Mouse (Mus musculus) ES-E14 (cell line): ENCODE data around the gene Igsf9b. TPM values are rescaled to one million over a fixed set of nuclear protein-coding genes. Genes with fewer than 3 reads are reported as not detected.

Experiments
- DNase-seq: peaks from one replicate; pipeline ENCODE4 v3.0.0-alpha.2; 2013; ENCODE audit warnings: low read depth, low spot score
- H3K27ac ChIP-seq: 2 replicates; pipeline ENCODE4 v1.5.1; 2012; ENCODE audit warnings: low read depth, mild to moderate bottlenecking, low read length, moderate library complexity, mixed read lengths; ENCODE audit not compliant: poor library complexity, insufficient read depth, severe bottlenecking
- H3K36me3 ChIP-seq: 2 replicates; pipeline ENCODE4 v1.6.1; 2012; ENCODE audit warnings: mild to moderate bottlenecking, low read length, moderate library complexity, mixed read lengths; ENCODE audit not compliant: control insufficient read depth, poor library complexity, insufficient read depth, severe bottlenecking
- H3K4me1 ChIP-seq, 2 experiments: fragments of 150-350 bp in 1 of 2; sonication (generic) in 1 of 2; 2 replicates each; pipeline ENCODE4 v1.6.1; 2012; ENCODE audit warnings: low read length in 2 of 2, mild to moderate bottlenecking in 1 of 2, mixed read lengths in 1 of 2; ENCODE audit not compliant: control insufficient read depth in 2 of 2, insufficient read depth in 2 of 2, poor library complexity in 1 of 2
- H3K4me3 ChIP-seq, 2 experiments: fragments of 150-350 bp in 1 of 2; sonication (generic) in 1 of 2; 2 replicates each; pipeline ENCODE4 v1.5.1; 2012; ENCODE audit warnings: low read length in 2 of 2, low read depth in 1 of 2, mild to moderate bottlenecking in 1 of 2, mixed read lengths in 1 of 2; ENCODE audit not compliant: insufficient read depth in 1 of 2, poor library complexity in 1 of 2, severe bottlenecking in 1 of 2
- H3K9ac ChIP-seq: 2 replicates; pipeline ENCODE4 v1.6.1; 2012; ENCODE audit warnings: low read depth, mild to moderate bottlenecking, low read length, mixed read lengths; ENCODE audit not compliant: poor library complexity, insufficient read depth, severe bottlenecking
- H3K9me3 ChIP-seq: fragments of 150-350 bp; sonication (generic); 2 replicates; pipeline ENCODE4 v1.6.1; 2012; ENCODE audit warnings: low read depth, mild to moderate bottlenecking, low read length; ENCODE audit not compliant: control insufficient read depth, insufficient read depth
- CHD2 ChIP-seq: IDR thresholded peaks from 2 replicates; pipeline ENCODE4 v1.6.1; 2014; ENCODE audit warnings: mild to moderate bottlenecking, low read depth, low read length, inconsistent platforms
- HCFC1 ChIP-seq: IDR thresholded peaks from 2 replicates; pipeline ENCODE4 v1.6.1; 2012; ENCODE audit warnings: low read length, inconsistent platforms, borderline replicate concordance; ENCODE audit not compliant: insufficient read depth
- MAFK ChIP-seq: IDR thresholded peaks from 2 replicates; pipeline ENCODE4 v1.6.1; 2014; ENCODE audit warnings: mild to moderate bottlenecking, low read depth, low read length, inconsistent platforms; ENCODE audit not compliant: insufficient read depth
- ZC3H11A ChIP-seq: IDR thresholded peaks from 2 replicates; pipeline ENCODE4 v1.6.1; 2012; ENCODE audit warnings: low read depth, mild to moderate bottlenecking, inconsistent platforms, low read length, borderline replicate concordance
- ZNF384 ChIP-seq: IDR thresholded peaks from 2 replicates; pipeline ENCODE4 v1.6.1; 2012; ENCODE audit warnings: low read depth, low read length, inconsistent platforms
- in situ Hi-C, 2 experiments: fragments of 600-800 bp; cut with MboI; formaldehyde crosslinking; loops; one replicate each; pipeline ENCODE4 v1.15.1; 2025; ENCODE audit warnings: low sequenced_read_pairs in 2 of 2, inconsistent platforms in 1 of 2; ENCODE audit not compliant: unreplicated experiment in 2 of 2
- total RNA-seq: library from RNA; depleted of rRNA; stranded (reverse); fragments of 300-350 nt; gene quantifications from 2 replicates; pipeline ENCODE4 v1.2.3, GENCODE M21; 2012

Igsf9b gene
- total RNA-seq, 1 experiment: 31.5 TPM

DNA sequence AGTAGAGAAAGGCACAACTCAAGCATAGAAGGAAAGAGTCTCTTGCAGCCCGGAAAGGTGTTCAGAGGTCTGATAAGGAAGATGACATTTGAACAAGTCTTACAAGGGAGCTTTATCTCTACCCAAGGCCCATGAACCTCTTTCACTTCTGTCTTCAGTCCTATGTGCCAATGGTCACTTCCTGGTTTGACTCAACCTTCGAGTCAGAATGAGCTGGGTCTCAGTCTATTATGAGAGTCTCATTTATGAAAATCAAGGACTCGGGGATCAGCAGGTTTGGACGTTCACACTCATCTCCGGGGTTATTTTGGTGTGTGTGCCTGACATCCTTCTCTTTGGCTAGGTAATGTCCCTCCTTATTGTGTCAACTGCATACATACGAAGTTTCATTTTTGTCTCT, 58.9 kb downstream of the Igsf9b start:
- no peak for DNase-seq
- Histone ChIP-seq H3K4me3 (no peak overlapping the region), H3K4me1 (peaks cover 0 to 3% of the 10 kb centered on the region in 2 experiments; a peak in 1 of 4 replicates), H3K9me3 (no peaks in the 10 kb centered on the region), H3K36me3 (peaks cover 2% of the 10 kb centered on the region), H3K27ac (no peak overlapping the region), H3K9ac (no peak overlapping the region)
- in situ Hi-C loops: no loop called here
- no peak for TF ChIP-seq ZC3H11A
- no peak for TF ChIP-seq MAFK
- TF ChIP-seq CHD2: no peak
- no peak for TF ChIP-seq ZNF384
- no peak for TF ChIP-seq HCFC1

DNA sequence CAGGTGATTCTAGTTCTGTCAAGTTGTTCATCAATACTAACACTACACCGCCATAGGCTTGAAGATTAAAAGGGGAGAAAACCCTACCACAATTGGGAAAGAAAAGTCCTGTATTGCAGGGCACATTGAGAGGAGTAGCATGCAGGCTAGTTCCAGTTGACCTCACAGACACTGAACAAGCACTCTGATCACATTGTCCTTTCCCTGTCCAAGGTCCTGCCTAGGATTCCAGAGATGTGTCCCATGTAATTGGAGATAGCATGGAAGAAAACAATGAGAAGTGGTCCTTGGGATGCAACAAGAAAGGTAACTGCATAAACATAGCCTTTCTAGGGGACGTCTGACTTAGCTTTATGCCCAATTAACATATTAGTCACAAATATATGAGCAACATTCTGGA, 68.2 kb downstream of the Igsf9b start:
- H3K4me1 ChIP-seq: no peaks in the 10 kb centered on the region
- no peaks in the 10 kb centered on the region for H3K9me3 ChIP-seq
- no peak overlapping the region for H3K9ac ChIP-seq
- no peaks in the 10 kb centered on the region for H3K36me3 ChIP-seq
- H3K27ac ChIP-seq: no peak overlapping the region
- peak; percentile 54 for DNase-seq
- no peak overlapping the region for H3K4me3 ChIP-seq
- in situ Hi-C loops: no loop called here
- no peak for TF ChIP-seq ZC3H11A
- no peak for TF ChIP-seq HCFC1
- TF ChIP-seq ZNF384: no peak
- no peak for TF ChIP-seq MAFK
- TF ChIP-seq CHD2: no peak

DNA sequence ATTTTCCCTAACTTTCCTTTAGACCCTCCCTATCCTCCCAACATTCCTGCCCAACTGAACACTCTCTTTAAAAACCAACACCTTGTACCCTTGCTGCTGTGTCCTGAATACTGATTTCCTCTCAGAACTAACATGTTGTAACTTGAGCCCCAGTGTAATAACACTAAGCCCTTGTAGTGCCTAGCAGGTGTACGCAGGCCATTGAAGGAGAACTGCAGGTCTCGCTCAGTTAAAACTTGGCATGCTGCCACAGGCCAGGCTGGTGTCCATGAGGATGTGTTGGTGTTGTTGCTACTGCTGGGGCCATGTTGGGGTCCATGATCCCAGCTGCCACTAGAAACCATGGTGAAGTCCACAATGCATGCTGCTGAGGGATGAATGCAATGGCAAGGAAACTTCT, 70.1 kb downstream of the Igsf9b start:
- H3K4me1 ChIP-seq: no peaks in the 10 kb centered on the region
- no peak for DNase-seq
- no peak overlapping the region for H3K9ac ChIP-seq
- H3K36me3 ChIP-seq: no peaks in the 10 kb centered on the region
- H3K27ac ChIP-seq: no peak overlapping the region
- in situ Hi-C loops: no loop called here
- H3K4me3 ChIP-seq: no peak overlapping the region
- TF ChIP-seq MAFK (no peak), CHD2 (no peak), HCFC1 (no peak), ZC3H11A (no peak), ZNF384 (no peak)
- no peaks in the 10 kb centered on the region for H3K9me3 ChIP-seq

DNA sequence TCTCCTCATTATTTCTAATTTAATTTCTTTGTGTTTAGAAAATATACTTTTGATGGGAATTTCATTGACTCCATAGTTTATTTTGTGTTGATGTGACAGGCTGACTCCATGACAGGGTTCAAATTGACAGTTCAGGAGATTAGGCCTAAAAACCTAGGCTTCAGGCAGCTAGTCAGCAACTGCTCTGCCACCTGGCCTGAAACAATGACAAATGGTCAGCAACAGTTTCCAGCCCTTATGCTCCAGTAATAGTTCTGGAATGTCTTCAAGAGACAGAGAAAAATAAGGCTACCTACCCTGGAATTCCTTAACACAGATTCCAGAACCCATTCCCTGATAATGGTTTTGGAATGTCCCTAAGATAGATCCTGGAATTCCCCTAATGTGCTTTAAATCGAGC, 76.7 kb downstream of the Igsf9b start:
- in situ Hi-C loops: no loop called here
- Histone ChIP-seq H3K9ac (no peak overlapping the region), H3K27ac (no peak overlapping the region), H3K4me1 (no peaks in the 10 kb centered on the region), H3K4me3 (no peak overlapping the region), H3K9me3 (no peaks in the 10 kb centered on the region), H3K36me3 (no peaks in the 10 kb centered on the region)
- TF ChIP-seq ZC3H11A: no peak
- no peak for TF ChIP-seq MAFK
- no peak for TF ChIP-seq ZNF384
- no peak for TF ChIP-seq HCFC1
- TF ChIP-seq CHD2: no peak
- no peak for DNase-seq

DNA sequence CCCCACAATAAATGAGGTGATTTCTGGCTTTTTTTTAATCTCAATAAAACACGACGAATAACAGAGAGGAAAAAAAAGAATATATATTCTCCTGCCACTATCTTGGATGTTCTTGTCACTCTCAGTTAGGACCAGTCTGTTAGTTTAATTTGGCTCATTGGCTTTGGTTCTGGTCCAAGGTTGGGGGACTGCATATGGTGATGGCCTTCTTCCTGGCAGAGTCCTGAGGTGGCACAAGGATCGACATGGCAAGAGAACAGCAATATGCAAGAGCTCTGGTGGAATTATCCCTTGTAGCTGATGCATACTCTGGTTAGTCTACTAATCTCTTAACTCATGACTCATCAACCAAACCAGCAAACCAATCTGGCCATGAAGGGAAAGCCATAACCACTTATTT, 87.9 kb downstream of the Igsf9b start:
- no peak overlapping the region for H3K4me3 ChIP-seq
- H3K9ac ChIP-seq: no peak overlapping the region
- DNase-seq: no peak
- H3K9me3 ChIP-seq: no peaks in the 10 kb centered on the region
- no peak for TF ChIP-seq ZNF384
- TF ChIP-seq ZC3H11A: no peak
- TF ChIP-seq CHD2: no peak
- no peak for TF ChIP-seq HCFC1
- TF ChIP-seq MAFK: no peak
- no peak overlapping the region for H3K27ac ChIP-seq
- H3K4me1 ChIP-seq: no peaks in the 10 kb centered on the region
- no peaks in the 10 kb centered on the region for H3K36me3 ChIP-seq
- in situ Hi-C loops: no loop called here
